Mouse (Mus musculus) left cerebral cortex, adult 11 months (tissue): Measurements from ENCODE around the gene Csrp1.

Experiments
- DNase-seq: peaks from one replicate; pipeline ENCODE4 v3.0.0; 2022; ENCODE audit warnings: low spot score

Gene Csrp1

DNA sequence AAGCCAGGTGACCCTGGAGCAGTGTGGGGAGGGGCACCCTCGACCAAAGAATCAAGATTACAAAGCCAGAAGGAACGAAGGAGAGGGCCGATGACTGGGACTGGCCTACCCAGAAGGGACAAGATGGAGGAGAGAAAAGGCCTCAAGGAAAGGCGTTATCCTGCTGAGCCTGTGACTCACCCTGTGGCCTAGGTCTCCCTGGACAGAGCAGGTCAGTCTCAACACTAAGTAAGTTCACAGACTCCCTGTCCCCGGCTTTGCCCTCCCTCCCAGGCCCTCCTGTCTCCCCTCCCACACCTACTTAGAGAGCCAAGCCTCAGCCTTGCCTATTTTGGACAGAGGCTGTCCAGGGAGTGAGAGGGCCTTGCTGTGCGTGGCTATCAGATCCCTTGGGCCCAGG lies at the start of gene Csrp1:
Gene Csrp1 (plus strand): TSS at position 79 of the 400 bp plus-strand sequence.
- no peak for DNase-seq

DNA sequence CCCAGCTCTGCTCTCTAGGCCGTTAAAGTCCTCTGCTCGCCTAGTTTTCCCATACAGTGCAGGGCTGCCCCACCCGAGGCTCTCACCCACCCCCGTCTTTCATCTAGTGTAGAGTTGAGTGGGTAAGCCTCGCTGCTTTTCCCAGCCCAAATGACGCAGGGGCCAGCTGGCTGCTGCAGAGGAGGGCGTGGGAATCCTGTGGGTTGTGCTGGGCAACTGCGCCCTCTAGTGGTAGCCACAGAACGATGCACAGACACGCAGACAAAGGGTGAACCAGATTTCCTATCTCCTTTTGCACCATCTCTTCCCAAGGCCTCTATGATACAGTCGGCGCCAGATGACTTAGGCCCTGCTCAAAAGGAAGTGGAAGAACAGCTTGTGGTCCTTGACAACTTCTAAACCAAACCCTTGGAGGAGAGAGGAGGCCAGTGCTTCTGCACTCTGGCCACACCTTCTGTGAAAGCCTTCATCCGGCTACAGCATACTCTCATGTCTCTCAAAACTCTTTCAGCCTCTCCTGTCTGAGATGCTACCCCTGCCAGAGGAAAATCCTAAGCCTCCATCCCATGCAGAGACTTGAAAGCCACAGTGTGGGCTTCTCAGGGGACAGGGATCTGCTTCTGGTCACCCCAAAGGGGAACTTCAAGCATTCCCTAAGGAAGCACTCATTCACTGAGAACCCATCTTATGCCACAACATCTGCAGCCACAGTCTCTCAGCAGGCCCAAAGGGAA lies 49.3 kb upstream of the Csrp1 start:
- peak; percentile 75 for DNase-seq

DNA sequence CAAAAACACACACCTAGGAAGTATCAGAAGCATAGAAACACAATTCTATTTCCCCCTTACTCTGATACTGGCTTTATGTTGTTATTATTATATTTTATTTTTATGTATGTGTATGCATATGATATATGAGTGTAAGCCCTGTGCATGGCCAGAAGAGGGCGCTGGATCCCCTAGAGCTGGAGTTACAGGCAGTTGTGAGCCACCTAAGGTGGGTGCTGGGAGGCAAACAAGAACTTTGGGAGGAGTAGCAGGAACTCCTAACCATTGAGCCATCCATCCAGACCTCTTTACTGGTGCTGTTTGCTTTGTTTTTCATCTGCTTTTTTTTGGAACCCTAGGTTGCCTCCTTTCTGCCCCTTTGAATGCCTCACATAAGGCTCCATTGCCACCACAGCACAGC lies 48.5 kb upstream of the Csrp1 start:
- no peak for DNase-seq

DNA sequence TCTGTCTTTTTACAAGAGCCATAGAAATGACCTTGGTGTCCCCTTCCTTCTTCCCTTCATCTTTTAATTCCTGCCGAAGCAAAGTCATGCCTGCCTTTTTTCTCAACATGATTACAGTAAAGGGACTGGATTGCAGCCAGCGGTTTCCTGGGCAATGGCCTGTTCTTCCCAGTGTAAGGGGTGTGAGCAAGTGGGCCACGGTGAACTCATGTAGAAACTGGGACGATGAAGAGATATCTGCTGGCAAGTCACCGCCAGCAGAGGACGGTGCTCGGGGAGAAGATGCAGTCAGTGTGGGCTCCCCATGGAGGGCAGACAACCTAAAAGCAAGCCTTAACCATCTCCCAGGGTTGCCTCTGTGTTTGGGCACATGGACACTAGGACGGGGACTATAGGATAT lies 47.9 kb upstream of the Csrp1 start:
- DNase-seq = no peak

DNA sequence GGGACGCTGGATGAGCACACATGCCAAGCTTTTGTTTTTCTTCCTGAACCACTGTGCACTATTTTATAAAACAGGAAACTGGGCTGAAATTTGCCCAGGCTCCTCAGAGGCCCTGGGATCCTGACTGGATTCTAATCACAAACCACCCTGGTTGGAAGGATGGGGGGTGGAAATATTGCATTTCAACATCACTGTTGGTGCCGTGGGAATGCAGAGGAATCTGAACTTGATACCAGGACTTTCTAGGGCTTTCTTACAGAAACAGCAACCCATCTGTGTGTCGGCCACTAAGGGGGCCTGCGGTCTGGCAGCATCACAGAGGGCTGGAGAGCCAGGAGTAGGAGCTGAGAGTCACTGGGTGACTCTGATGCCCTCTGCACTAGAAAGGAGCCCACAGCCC lies 47.5 kb upstream of the Csrp1 start:
- no peak for DNase-seq

DNA sequence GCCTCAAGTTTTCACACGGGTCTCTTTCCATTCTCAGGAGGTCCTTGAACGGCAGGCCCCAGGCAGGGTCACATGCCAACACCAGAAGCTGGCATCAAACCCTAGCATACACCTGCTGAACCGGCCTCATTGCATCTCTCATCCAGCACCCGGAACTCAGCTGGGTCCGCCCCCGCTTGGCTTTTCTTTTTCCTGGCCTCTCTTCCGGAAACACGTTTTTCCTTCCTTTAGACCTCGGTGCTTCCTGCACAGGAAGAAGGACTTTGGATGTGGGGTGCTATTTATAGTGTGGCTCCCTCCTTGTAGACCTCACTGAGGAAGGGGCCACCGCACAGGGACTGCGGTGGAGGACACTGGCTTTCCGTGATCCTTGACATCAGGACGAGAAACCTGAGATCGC lies 46.4 kb upstream of the Csrp1 start:
- DNase-seq = no peak

DNA sequence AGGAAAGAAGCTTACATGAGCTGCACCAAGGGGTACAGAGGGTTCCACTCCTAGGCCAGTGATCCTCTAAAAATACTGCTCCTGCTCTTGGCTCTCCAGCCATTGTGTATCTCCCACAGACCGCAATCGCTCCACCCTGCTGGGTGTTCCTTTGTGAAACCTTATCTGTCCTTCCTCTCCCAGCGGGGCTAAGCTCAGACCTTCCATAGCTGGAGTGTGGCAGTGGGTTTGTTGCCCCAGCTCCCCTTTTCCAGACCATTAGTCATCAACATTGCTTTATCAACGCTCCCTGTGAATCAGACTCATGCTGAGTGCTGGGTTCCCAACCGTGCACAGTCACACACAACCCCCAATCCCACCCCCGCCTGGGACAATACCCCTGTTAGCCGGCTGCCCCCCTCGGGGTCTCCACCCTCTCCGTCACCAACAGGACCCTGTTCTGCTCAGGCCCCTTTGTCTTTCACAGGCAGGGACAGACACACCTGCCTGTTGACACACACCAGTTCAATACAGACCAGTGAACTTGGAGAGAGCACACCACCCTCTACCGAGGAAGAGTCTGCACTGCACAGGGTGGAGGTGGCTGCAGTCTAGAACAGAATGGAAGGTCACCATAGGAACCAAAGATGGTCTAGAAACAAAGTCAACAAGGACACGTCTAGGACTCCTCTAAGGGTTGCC lies 44.3 kb upstream of the Csrp1 start:
- DNase-seq = no peak

DNA sequence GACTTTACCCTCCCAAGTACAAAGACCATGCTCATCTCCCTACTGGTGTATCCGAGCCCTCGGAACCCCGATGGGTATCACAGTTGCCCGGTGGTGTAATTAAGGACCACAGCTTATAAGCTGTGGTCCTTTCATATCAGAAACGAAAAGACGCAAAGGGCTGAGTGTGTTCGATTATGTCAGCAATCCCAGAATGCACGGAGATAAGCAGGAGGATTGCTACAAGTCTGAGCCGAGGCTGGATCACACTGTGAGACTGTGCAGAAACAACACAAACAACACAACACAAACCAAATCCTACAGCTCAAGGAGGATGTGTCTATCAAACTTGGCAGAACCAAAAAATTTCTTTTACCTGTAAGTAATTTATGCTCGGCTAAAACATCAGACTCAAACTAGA lies 43.6 kb upstream of the Csrp1 start:
- no peak for DNase-seq

DNA sequence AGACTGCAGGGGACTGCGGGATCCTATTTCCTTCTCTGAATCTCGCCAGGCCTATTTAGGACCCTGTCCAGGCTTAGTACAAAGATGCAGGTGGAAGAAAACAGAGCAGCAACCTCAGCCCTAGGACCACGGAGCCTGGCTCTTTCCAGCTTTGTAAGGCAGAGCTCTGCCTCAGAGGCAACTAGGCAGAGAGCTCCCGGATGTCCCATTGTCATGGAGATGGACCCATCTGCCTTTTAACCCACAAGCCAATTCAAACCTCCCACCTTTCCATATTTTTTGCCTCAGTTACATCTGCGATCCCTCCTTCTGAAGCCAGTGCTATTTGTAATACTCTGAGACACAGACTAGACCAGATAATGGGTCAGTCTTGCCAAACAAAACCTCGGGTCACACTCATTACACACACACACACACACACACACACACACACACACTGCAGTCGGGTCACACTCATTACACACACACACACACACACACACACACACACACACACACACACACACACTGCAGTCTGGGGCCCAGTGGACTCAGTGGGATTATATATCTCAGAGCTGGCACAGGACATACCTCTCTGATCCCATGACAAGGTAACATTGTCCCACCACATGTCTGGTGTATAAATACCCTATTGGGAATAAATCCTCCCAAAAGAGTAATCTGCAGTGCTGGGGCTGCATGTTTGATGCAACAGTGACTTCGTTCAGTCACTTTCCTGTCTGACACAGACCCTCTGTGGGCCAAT lies 42.8 kb upstream of the Csrp1 start:
- DNase-seq = no peak

DNA sequence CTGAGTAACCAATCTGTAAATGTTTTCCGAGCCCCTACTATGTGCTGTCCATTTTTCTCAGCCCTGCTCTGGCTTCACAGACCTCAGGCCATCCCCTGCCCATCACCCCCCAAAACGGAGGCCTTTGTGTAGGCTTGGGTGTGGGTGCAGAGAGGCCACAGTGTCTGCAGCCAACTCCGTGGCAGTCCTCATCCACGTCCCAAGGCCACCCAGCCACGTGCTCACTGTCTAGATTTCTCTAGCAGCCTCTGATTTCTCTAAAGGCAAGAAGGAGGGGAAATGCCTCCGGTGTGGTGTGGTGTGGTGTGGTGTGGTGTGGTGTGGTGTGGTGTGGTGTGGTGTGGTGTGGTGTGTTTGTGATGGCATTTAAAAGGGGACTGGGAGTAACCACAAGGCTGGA lies 41.7 kb upstream of the Csrp1 start:
- no peak for DNase-seq

DNA sequence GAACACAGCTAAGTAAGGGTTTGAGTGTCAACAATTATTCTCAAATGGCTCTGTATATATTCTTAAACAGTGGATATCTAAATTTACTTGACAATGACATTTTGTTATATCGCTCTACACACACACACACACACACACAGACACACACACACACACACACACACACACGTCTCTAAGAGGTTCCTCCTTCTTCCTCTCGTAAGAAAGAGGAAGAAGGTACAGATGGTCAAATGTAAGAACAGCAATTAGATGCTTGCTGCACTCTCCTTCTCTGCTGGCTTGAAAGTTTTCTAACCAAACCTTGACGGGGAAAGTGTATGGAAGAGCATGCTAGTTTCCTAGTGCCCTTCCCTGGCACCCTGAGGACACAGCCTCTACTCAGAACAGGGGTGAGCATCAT lies 39.1 kb upstream of the Csrp1 start:
- no peak for DNase-seq

DNA sequence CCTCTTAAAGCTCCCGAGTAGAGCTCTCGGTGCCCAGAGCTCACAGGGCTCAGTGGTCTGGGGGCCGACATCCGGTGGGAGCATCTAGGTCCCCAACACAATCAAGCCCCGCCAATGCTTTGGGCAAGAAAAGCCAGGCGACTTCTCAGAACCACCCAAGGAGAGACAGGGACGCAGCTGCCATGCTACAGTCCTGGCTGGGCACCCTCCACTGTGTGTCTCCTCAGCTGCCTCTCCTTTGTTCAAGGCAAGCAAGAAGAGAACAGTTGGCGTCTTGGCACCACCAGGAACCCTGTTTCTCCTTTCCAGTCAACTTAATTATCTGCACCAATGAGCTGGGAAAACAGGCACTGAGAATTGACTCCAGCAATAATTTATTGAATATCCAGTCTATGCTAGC lies 38.7 kb upstream of the Csrp1 start:
- no peak for DNase-seq

DNA sequence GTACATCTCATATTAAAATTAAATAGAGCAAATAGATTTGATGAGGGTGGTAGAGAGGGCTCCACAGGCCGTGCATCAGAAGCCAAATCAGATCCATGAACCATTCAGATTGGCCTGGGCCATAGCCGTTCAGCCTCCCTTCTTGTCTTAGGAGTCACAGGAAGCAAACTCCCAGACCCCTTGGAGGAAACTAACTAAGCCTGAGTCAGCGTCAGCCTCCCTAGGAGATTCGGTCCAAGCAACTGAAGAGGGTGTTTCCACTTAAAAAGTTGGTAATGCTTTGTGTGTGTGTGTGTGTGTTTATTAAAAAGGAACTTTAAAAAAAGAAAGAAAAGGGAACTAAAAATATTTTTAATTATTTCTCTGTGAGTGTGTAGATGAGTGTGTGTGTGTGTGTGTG lies 35.0 kb upstream of the Csrp1 start:
- DNase-seq = no peak

DNA sequence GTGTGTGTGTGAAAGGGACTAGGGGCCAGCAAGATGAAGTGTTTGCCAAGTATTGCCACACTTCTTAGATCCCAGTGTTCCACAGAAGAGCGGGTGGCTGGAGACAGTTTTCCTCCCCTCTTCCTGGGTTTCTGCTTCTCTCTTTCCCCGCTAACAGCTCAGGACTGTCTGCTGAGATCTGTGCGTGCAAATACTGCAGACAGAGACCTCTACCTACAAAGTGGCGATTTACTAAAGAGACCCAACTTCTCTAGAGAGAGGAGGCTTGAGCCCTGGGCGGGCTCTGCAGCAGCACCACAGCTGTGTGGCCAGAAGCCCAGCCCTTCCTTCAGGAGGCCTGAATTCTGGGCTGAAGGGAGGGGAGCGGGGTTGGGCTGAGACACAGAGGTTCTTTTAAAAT lies 34.5 kb upstream of the Csrp1 start:
- no peak for DNase-seq

DNA sequence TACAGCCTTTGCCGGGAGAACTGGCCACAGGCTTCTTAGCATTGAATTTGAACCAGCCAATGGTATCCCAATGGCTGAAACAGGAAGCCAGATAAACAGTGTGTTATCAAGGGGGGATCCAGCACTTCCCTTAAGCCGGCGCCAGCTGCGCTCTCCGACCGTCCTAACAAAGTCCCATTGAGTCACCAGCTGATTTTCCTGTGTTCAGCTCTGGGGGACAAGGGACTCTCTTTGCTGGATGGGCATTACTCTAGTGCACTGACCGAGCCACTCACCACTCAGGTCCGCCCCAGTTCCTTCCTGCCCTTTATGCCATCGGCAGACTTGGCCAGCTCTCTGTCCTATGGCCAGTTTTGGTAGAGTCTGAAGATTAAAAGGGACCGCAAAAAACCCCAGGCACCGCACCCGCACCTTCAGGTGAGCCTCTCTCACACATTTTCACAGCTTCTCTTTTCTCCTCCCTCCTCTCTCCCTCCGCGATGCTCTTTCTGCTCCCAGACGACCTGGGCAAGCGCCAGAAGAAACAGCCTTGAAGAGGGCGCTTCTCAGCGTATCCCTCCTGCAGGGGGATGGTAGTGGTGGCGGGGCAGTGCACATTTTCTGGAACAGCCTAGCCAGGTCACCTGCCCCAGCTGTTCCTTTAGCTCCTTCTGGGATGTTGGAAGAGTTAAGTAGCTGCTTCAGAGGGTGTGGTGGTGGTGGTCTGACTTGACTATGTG lies 32.9 kb upstream of the Csrp1 start:
- no peak for DNase-seq

DNA sequence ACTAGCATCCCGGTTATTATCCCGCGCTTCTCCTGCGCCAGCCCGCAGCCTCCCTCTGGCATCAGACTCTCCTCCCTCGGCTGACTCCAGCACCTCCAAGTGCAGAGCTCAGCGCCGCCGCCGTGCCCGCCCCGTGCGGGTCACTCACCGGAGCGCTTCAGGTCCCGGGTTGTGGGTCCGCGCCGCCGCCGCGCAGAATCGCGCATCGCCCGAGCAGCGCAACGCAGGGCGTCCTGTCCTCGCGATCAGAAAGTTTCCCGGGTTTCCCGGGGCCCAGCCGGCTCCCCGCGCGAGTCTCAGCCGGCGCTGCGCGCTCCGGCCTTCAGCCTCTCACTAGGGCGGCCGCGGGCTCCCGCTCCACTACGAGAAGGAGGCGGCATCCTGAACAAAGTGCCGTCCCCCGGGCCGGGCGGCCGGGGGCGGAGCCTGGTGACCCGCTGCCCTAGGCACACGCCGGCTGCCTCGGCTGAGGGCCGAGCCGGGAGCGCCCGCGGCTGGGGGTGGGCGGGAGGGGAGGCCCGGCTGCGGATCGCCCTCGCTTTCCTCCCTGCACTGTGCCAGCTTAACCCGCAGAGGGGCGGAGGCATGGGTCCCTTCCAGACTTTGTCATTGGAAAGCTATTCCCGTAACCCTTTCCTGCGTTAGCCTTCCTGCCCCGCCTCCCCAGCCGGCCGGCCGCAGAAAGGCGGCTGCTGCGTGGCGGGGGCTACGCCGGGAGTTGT lies 31.9 kb upstream of the Csrp1 start:
- no peak for DNase-seq

DNA sequence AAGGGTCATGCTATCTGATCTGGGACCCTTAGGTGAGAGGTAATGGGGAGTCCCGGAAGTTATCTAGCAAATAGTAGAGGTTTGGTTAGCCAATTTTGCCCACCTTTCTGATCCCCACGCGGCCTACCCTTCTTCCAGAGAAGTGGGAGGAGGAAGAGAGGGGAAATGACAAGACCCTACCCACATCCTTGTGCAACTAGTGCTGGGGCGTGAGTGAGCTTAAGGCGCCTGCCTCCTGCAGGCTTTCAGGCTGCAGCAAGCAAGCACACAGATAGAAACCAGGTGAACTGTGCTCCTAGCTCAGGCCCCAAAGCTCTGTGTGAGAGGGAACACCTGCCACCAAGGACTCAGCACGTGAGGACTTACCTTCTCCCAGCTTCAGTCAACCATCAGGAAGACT lies 31.2 kb upstream of the Csrp1 start:
- DNase-seq = no peak

DNA sequence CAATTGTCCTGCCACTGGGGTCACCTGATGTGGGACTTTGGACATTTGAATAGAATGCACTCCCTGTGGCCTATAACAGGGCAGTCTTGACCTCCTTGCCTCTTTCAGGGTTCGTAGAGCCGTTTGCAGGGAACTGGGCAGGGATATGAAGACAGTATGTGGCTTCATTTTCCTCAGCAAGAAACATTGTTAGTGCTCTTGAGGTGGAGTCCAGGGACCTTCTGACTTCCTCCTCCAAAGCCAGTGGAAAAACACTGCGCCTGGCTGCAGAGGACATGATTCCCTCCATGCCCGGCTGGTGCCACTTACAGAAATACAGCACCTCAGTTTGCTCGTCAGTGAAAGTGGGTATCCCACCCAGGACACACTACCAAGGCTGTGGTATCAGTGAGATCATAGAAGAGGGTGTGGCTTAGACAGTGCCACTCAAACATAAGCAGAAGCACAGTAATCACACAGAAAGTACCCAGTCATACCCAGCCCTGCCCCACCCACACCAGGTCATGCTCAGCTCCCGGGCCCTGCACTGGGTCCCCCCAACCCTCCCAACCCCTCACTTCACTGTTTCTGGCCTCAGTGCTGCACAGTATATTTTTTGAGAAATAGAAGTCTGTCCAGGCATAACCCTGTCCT lies 29.0 kb upstream of the Csrp1 start:
- DNase-seq = no peak

DNA sequence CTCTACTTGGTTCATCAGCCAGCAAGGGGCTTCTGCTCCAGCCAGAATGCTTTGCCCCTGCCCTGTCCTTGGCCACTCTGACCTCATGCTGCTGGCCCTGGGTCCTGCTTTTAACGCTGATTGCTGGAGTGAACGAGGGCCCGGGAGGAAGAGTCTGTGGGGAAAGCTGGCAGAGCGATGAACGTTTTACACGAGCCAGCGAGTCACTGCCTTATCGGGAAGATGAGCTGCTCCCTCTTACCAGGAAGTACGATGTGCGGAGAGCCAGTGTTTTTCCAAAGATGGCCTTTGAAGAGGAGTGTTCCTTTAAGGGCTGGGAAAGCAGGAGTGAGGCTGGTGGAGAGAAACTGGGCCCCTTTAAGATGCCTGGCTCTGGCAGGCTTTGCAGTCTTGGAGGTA lies 28.4 kb upstream of the Csrp1 start:
- no peak for DNase-seq

DNA sequence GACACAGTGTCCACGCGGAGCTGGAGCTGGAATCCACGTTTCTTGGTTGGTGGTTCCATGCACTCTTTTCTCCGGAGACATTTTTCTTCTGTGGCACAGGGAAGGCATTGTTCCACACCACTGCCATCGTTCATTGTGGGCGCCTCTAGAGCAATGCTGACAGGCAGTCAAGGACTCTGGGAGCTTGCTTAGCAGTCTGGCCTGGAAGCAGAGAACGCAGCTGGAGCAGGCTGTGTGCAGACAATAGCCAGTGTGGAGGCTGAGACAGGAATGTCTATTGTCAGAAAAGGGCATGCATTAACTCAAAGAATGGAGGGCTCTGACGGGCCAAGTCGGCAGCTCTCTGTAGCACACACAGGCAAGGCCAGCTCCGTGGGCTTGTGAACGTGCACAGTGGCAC lies 25.7 kb upstream of the Csrp1 start:
- no peak for DNase-seq

DNA sequence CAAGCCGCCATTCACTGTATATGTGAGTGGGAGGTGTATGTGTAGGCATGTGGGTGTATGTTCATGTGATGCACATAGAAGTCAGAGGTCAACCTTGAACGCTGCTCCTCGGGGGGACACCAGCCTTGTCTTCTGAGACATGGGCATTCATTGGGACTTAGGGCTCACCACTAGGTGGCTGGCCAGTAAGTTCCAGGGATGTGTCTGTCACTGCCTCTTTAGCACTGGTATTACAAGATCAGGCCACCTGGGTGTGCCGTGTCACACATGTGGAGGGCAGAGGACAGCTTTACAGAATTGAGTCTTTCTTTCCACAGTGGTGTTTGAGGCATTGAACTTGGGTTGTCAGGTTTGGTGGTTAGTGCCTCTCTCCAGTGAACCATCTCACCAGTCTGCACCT lies 22.4 kb upstream of the Csrp1 start:
- DNase-seq = no peak

DNA sequence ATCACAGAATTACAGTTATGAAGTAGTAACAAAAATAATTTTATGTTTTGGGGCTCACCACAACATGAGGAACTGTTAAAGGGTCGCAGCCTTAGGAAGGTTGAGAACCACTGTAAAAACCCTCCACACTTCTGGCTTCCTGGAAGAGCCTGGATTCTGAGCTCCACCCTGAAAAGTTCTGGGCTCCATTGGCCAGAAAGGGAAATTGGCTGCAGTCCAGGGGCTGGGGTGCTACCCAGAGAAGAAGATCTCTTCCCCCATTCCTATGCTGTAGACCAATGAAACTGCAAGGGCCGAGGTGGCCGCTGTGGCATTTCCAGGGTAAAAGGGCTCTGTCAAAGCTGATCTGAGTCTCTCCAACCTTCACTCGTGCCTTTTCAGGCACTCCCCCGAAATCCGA lies 21.8 kb upstream of the Csrp1 start:
- no peak for DNase-seq
